ENCODE assay signal across 9 mouse cellular contexts in the genomic region with DNA sequence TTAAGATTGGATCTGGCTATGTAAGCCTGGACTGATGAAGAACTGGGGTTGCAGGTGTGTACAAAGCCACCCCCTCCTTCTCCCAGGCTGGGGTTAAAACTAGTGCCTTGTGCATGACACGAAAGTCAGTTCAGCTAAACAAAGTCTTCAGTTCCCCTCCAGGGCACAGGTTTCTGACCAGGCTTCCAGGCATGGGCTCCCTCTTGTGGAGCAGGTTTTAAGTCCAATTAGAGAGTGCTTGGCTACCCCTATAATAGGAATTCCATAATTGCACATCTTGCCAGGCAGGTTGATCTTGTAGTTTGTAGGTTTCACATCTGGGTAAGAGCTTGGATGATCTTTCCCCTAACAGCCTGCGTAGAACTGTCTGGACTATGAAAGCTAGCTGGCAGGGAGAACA.
A peak's percentile ranks its signal among the peaks of the same experiment; 100 is the strongest.
DNase-seq lines count a peak whose midpoint lies in the region; ATAC-seq and TF ChIP-seq lines count a peak whose summit lies in the region.
"Had no signal": no experiment of that assay in that cellular context is flagged by ENCODE, and none has a peak within 500 bp of the region (broad histone marks: within the 10 kb centered on the region; RNA-seq: fewer than 3 reads in every experiment).

No protein-coding gene starts in this region.

- no peaks in the 10 kb centered on the region for H3K4me1 ChIP-seq in forebrain, embryonic 11.5 days (replicated peaks; ENCODE audit: control insufficient read depth, insufficient read depth, low read length)
- no peaks in the 10 kb centered on the region for H3K4me1 ChIP-seq in forebrain, embryonic 16.5 days (replicated peaks; ENCODE audit: control insufficient read depth, insufficient read depth, low read length)
- H3K4me1 ChIP-seq in liver, postnatal 0 days (ENCODE audit: insufficient read depth) = no peaks in the 10 kb centered on the region
- H3K4me1 ChIP-seq in liver, embryonic 11.5 days (replicated peaks; ENCODE audit: control insufficient read depth, insufficient read depth, low read length) = no peaks in the 10 kb centered on the region
- H3K4me1 ChIP-seq in forebrain, embryonic 13.5 days = peaks cover 13% of the 10 kb centered on the region; the same call in 1 of the 2 replicates
- H3K4me1 ChIP-seq: stomach, embryonic 15.5 days had no signal

- H3K36me3 ChIP-seq in forebrain, embryonic 11.5 days (ENCODE audit: control insufficient read depth, insufficient read depth, low read length) = no peaks in the 10 kb centered on the region
- H3K36me3 ChIP-seq in forebrain, embryonic 16.5 days (ENCODE audit: control insufficient read depth, insufficient read depth) = no peaks in the 10 kb centered on the region
- no peaks in the 10 kb centered on the region for H3K36me3 ChIP-seq in liver, postnatal 0 days (replicated peaks; ENCODE audit: insufficient read depth, low read length)
- no peaks in the 10 kb centered on the region for H3K36me3 ChIP-seq in liver, embryonic 11.5 days (ENCODE audit: control insufficient read depth, insufficient read depth, low read length)
- H3K36me3 ChIP-seq in forebrain, embryonic 13.5 days (ENCODE audit: poor library complexity, severe bottlenecking) = no peaks in the 10 kb centered on the region
- H3K36me3 ChIP-seq: stomach, embryonic 15.5 days had no signal

- no peak for TF ChIP-seq EP300 in liver, postnatal 0 days (IDR thresholded peaks at IDR 0.05; ENCODE audit: low read depth)

- no peak overlapping the region for H3K9ac ChIP-seq in forebrain, embryonic 11.5 days (ENCODE audit: low read length)
- H3K9ac ChIP-seq in forebrain, embryonic 16.5 days (replicated peaks; ENCODE audit: low read depth, low read length) = no peak overlapping the region
- H3K9ac ChIP-seq in liver, postnatal 0 days (replicated peaks) = no peak overlapping the region
- no peak overlapping the region for H3K9ac ChIP-seq in liver, embryonic 11.5 days (ENCODE audit: low read depth, low read length)
- no peak overlapping the region for H3K9ac ChIP-seq in forebrain, embryonic 13.5 days
- H3K9ac ChIP-seq: stomach, embryonic 15.5 days had no signal

- no peak overlapping the region for H3K4me3 ChIP-seq in forebrain, embryonic 11.5 days (ENCODE audit: low read depth, low read length)
- no peak overlapping the region for H3K4me3 ChIP-seq in forebrain, embryonic 16.5 days (replicated peaks; ENCODE audit: low read length)
- no peak overlapping the region for H3K4me3 ChIP-seq in liver, postnatal 0 days (ENCODE audit: low read depth, low read length)
- no peak overlapping the region for H3K4me3 ChIP-seq in liver, embryonic 11.5 days (ENCODE audit: low read depth, low read length)
- no peak overlapping the region for H3K4me3 ChIP-seq in forebrain, embryonic 13.5 days
- H3K4me3 ChIP-seq: stomach, embryonic 15.5 days had no signal

- DNase-seq in forebrain, embryonic 11.5 days (ENCODE audit: low spot score) = peak; percentile 52
- DNase-seq in liver, postnatal 0 days = no peak
- DNase-seq in liver, embryonic 11.5 days (ENCODE audit: low spot score) = no peak
- peak; percentile 52 for DNase-seq in retina, embryonic 14.5 days (ENCODE audit: low spot score)
- DNase-seq in testis, postnatal 10 days (ENCODE audit: low spot score) = no peak
- DNase-seq in layer of hippocampus, postnatal 10 days (ENCODE audit: low spot score in 2 of 2) = no peak

- ATAC-seq in forebrain, embryonic 11.5 days (replicated peaks; ENCODE audit: low FRiP score) = 0 out of 2 replicates have a peak, but pooled peaks have one; percentile 18
- ATAC-seq in forebrain, embryonic 16.5 days = no peak
- no peak for ATAC-seq in liver, postnatal 0 days
- no peak for ATAC-seq in liver, embryonic 11.5 days (replicated peaks; ENCODE audit: low FRiP score)
- peak; percentile 26; the same call in 1 of the 2 replicates for ATAC-seq in forebrain, embryonic 13.5 days

- no peak overlapping the region for H3K4me2 ChIP-seq in forebrain, embryonic 11.5 days (ENCODE audit: low read depth, low read length, severe bottlenecking)
- H3K4me2 ChIP-seq in forebrain, embryonic 16.5 days (ENCODE audit: low read length) = no peak overlapping the region
- H3K4me2 ChIP-seq in liver, postnatal 0 days (ENCODE audit: low read depth, low read length) = no peak overlapping the region
- no peak overlapping the region for H3K4me2 ChIP-seq in liver, embryonic 11.5 days
- H3K4me2 ChIP-seq in forebrain, embryonic 13.5 days = no peak overlapping the region
- H3K4me2 ChIP-seq: stomach, embryonic 15.5 days had no signal

- peak; percentile 47 for TF ChIP-seq CTCF in liver, postnatal 0 days (IDR thresholded peaks at IDR 0.05; ENCODE audit: low read depth)

- no peak overlapping the region for H3K27ac ChIP-seq in forebrain, embryonic 11.5 days (ENCODE audit: low read depth, low read length)
- no peak overlapping the region for H3K27ac ChIP-seq in forebrain, embryonic 16.5 days (ENCODE audit: low read length)
- H3K27ac ChIP-seq in liver, postnatal 0 days (ENCODE audit: low read depth) = no peak overlapping the region
- H3K27ac ChIP-seq in liver, embryonic 11.5 days (ENCODE audit: low read depth, low read length) = no peak overlapping the region
- H3K27ac ChIP-seq in forebrain, embryonic 13.5 days = no peak overlapping the region
- H3K27ac ChIP-seq: stomach, embryonic 15.5 days had no signal

- WGBS in forebrain, embryonic 11.5 days = 57% methylated on average over 2 of the region's 2 CpGs
- 57% methylated on average over 2 of the region's 2 CpGs for WGBS in forebrain, embryonic 16.5 days
- 51% methylated on average over 2 of the region's 2 CpGs for WGBS in liver, postnatal 0 days (ENCODE audit: insufficient replicate concordance)
- 56% methylated on average over 2 of the region's 2 CpGs for WGBS in liver, embryonic 11.5 days
- WGBS in forebrain, embryonic 13.5 days = 55% methylated on average over 2 of the region's 2 CpGs

- H3K9me3 ChIP-seq in forebrain, embryonic 11.5 days (ENCODE audit: control insufficient read depth, low read length) = no peaks in the 10 kb centered on the region
- no peaks in the 10 kb centered on the region for H3K9me3 ChIP-seq in forebrain, embryonic 16.5 days (ENCODE audit: control insufficient read depth, low read length)
- no peaks in the 10 kb centered on the region for H3K9me3 ChIP-seq in liver, postnatal 0 days (ENCODE audit: low read length)
- no peaks in the 10 kb centered on the region for H3K9me3 ChIP-seq in liver, embryonic 11.5 days (ENCODE audit: control insufficient read depth, low read length)
- H3K9me3 ChIP-seq in forebrain, embryonic 13.5 days (replicated peaks) = no peaks in the 10 kb centered on the region
- H3K9me3 ChIP-seq: stomach, embryonic 15.5 days had no signal

- no peaks in the 10 kb centered on the region for H3K27me3 ChIP-seq in forebrain, embryonic 11.5 days (ENCODE audit: control insufficient read depth, insufficient read depth, low read length)
- H3K27me3 ChIP-seq in forebrain, embryonic 16.5 days (replicated peaks; ENCODE audit: control insufficient read depth, insufficient read depth, low read length) = no peaks in the 10 kb centered on the region
- no peaks in the 10 kb centered on the region for H3K27me3 ChIP-seq in liver, postnatal 0 days (ENCODE audit: insufficient read depth, low read length)
- H3K27me3 ChIP-seq in liver, embryonic 11.5 days (replicated peaks; ENCODE audit: control insufficient read depth, insufficient read depth, low read length) = no peaks in the 10 kb centered on the region
- no peaks in the 10 kb centered on the region; the same call in 1 of the 2 replicates for H3K27me3 ChIP-seq in forebrain, embryonic 13.5 days

Comparison
In these comparisons a context has a peak if more than half of its experiments do, and no peak if none do; other contexts are left out.
1. ATAC-seq: peak in forebrain, embryonic 11.5 days (single experiment) and forebrain, embryonic 13.5 days (single experiment); none in forebrain, embryonic 16.5 days (single experiment), liver, postnatal 0 days (single experiment) and liver, embryonic 11.5 days (single experiment).
2. DNase-seq: peak in forebrain, embryonic 11.5 days (single experiment) and retina, embryonic 14.5 days (single experiment); none in liver, postnatal 0 days (single experiment), liver, embryonic 11.5 days (single experiment), testis, postnatal 10 days (single experiment) and layer of hippocampus, postnatal 10 days (0 of 2).